Mouse (Mus musculus) kidney, adult 2 months (tissue): ENCODE data around the gene Cldn15. TPM values are rescaled to one million over a fixed set of nuclear protein-coding genes. Genes with fewer than 3 reads are reported as not detected.
A peak's percentile ranks its signal among the peaks of the same experiment; 100 is the strongest.
"Not testable (repeated sequence)": the region's sequence is repeated elsewhere in the genome, so short reads cannot be mapped to it uniquely, and the experiment has no call there.

Experiments used
- DNase-seq: peaks from one replicate; pipeline ENCODE4 v3.0.0; 2021
- H3K27ac ChIP-seq: fragments of 200-500 bp; 2 replicates; pipeline ENCODE4 v1.5.1; 2012; ENCODE audit warnings: low read depth, low read length, control low read depth, inconsistent platforms; ENCODE audit not compliant: insufficient read depth
- H3K27me3 ChIP-seq: fragments of 200-500 bp; replicated peaks from 2 replicates; pipeline ENCODE4 v1.6.1; 2012; ENCODE audit warnings: mild to moderate bottlenecking, moderate library complexity, low read length, inconsistent platforms; ENCODE audit not compliant: control insufficient read depth, insufficient read depth
- H3K36me3 ChIP-seq: fragments of 200-500 bp; 2 replicates; pipeline ENCODE4 v1.6.1; 2012; ENCODE audit warnings: mild to moderate bottlenecking, moderate library complexity, low read length, inconsistent platforms; ENCODE audit not compliant: control insufficient read depth, insufficient read depth
- H3K4me1 ChIP-seq: fragments of 200-500 bp; 2 replicates; pipeline ENCODE4 v1.6.1; 2011; ENCODE audit warnings: low read length; ENCODE audit not compliant: control insufficient read depth, insufficient read depth
- H3K4me3 ChIP-seq: fragments of 200-500 bp; 2 replicates; pipeline ENCODE4 v1.5.1; 2011; ENCODE audit warnings: mild to moderate bottlenecking, low read depth, low read length, control low read depth; ENCODE audit not compliant: insufficient read depth
- CTCF ChIP-seq: fragments of 200-500 bp; conservative IDR thresholded peaks from 2 replicates; pipeline ENCODE4 v1.5.1; 2011; ENCODE audit warnings: low read depth, mild to moderate bottlenecking, control low read depth, low read length, moderate library complexity, mixed read lengths; ENCODE audit not compliant: insufficient read depth, insufficient read length
- POLR2A ChIP-seq: fragments of 200-500 bp; IDR thresholded peaks from one replicate; pipeline ENCODE4 v1.6.1; 2011; ENCODE audit warnings: low read depth, low read length, control low read depth
- WGBS: fragments of 180-500 bp; shearing (Covaris S2); methylation state at CpG from one replicate; pipeline ENCODE4 v1.1.7; 2018; 5-methylcytosine and 5-hydroxymethylcytosine counted together
- polyA plus RNA-seq: library from polyadenylated mRNA; depleted of rRNA; stranded (reverse); fragments of >200 nt; gene quantifications from 2 replicates; pipeline ENCODE4 v1.2.3, GENCODE M21; 2012

The Cldn15 gene
- polyA plus RNA-seq, 1 experiment: 28.2 TPM

- 73% methylated on average over 7 of the region's 7 CpGs for WGBS
- H3K27ac ChIP-seq: no peak overlapping the region
- TF ChIP-seq CTCF (peak; percentile 50), POLR2A (no peak)
- no peaks in the 10 kb centered on the region for H3K36me3 ChIP-seq
- no peaks in the 10 kb centered on the region for H3K27me3 ChIP-seq
- no peaks in the 10 kb centered on the region for H3K4me1 ChIP-seq
- DNase-seq: no peak
- no peak overlapping the region for H3K4me3 ChIP-seq
Observed at GRCm38 (mm10) chr5:136939284-136939683, 27.1 kb upstream of the Cldn15 start.

- not testable (repeated sequence) for H3K27ac ChIP-seq, H3K27me3 ChIP-seq, H3K4me3 ChIP-seq, H3K36me3 ChIP-seq, H3K4me1 ChIP-seq
- 65% methylated on average over 6 of the region's 6 CpGs for WGBS
- DNase-seq: peak; percentile 61
Observed at GRCm38 (mm10) chr5:136940029-136940428, 26.4 kb upstream of the Cldn15 start.

- H3K36me3 ChIP-seq: no peaks in the 10 kb centered on the region
- no peaks in the 10 kb centered on the region for H3K27me3 ChIP-seq
- H3K4me1 ChIP-seq: no peaks in the 10 kb centered on the region
- WGBS: 89% methylated on average over 12 of the region's 12 CpGs
- TF ChIP-seq POLR2A: no peak
- no peak for TF ChIP-seq CTCF
- H3K4me3 ChIP-seq: no peak overlapping the region
- no peak for DNase-seq
- no peak overlapping the region for H3K27ac ChIP-seq
Observed at GRCm38 (mm10) chr5:136940845-136941560, 25.4 kb upstream of the Cldn15 start.

- no peaks in the 10 kb centered on the region for H3K4me1 ChIP-seq
- peak; percentile 45 for DNase-seq
- no peak overlapping the region for H3K4me3 ChIP-seq
- no peak for TF ChIP-seq CTCF
- no peak for TF ChIP-seq POLR2A
- 61% methylated on average over 3 of the region's 3 CpGs for WGBS
- H3K36me3 ChIP-seq: no peaks in the 10 kb centered on the region
- H3K27me3 ChIP-seq: no peaks in the 10 kb centered on the region
- no peak overlapping the region for H3K27ac ChIP-seq
Observed at GRCm38 (mm10) chr5:136942781-136943180, 23.6 kb upstream of the Cldn15 start.

GRCm38 (mm10) chr5:136943382-136943781 lies 23.0 kb upstream of the Cldn15 start:
- no peak for DNase-seq
- no peaks in the 10 kb centered on the region for H3K4me1 ChIP-seq
- no peaks in the 10 kb centered on the region for H3K36me3 ChIP-seq
- no peak overlapping the region for H3K27ac ChIP-seq
- no peaks in the 10 kb centered on the region for H3K27me3 ChIP-seq
- TF ChIP-seq POLR2A (no peak), CTCF (no peak)
- H3K4me3 ChIP-seq: no peak overlapping the region
- 85% methylated on average over 2 of the region's 2 CpGs for WGBS

- no peak overlapping the region for H3K27ac ChIP-seq
- H3K4me3 ChIP-seq: no peak overlapping the region
- TF ChIP-seq POLR2A: no peak
- 71% methylated on average over 12 of the region's 12 CpGs for WGBS
- H3K4me1 ChIP-seq: no peaks in the 10 kb centered on the region
- H3K36me3 ChIP-seq: no peaks in the 10 kb centered on the region
- no peaks in the 10 kb centered on the region for H3K27me3 ChIP-seq
- no peak for DNase-seq
Observed at GRCm38 (mm10) chr5:136945084-136945483, 21.3 kb upstream of the Cldn15 start.

- H3K36me3 ChIP-seq: no peaks in the 10 kb centered on the region
- H3K27ac ChIP-seq: no peak overlapping the region
- no peak for DNase-seq
- H3K4me3 ChIP-seq: no peak overlapping the region
- no peaks in the 10 kb centered on the region for H3K4me1 ChIP-seq
- TF ChIP-seq POLR2A: no peak
- TF ChIP-seq CTCF: no peak
- no peaks in the 10 kb centered on the region for H3K27me3 ChIP-seq
Observed at GRCm38 (mm10) chr5:136947874-136948273, 18.5 kb upstream of the Cldn15 start.

- H3K4me1 ChIP-seq, H3K4me3 ChIP-seq, H3K27me3 ChIP-seq, H3K36me3 ChIP-seq, H3K27ac ChIP-seq: not testable (repeated sequence)
- DNase-seq: peak; percentile 22
- WGBS: 78% methylated on average over 14 of the region's 14 CpGs
Observed at GRCm38 (mm10) chr5:136949551-136950336, 16.7 kb upstream of the Cldn15 start.
